Mouse (Mus musculus) limb, embryonic 14.5 days (tissue): ENCODE results near the gene Ulk4. TPM values are rescaled to one million over a fixed set of nuclear protein-coding genes. Genes with fewer than 3 reads are reported as not detected.
A peak's percentile ranks its signal among the peaks of the same experiment; 100 is the strongest.

Experiments
- ATAC-seq: fragments of 200-750 bp; cut with Nextera tagmentation; 2 replicates; pipeline ENCODE4 v1.8.0; 2017; ENCODE audit warnings: low read depth, moderate number of reproducible peaks, moderate TSS enrichment; ENCODE audit not compliant: low FRiP score
- DNase-seq: peaks from one replicate; pipeline ENCODE4 v3.0.0-alpha.2; 2015; ENCODE audit warnings: low spot score
- H3K27ac ChIP-seq: fragments of 300-500 bp; sonication (generic); replicated peaks from 2 replicates; pipeline ENCODE4 v1.5.1; 2014; ENCODE audit warnings: low read depth, mild to moderate bottlenecking, low read length, moderate library complexity, mixed read lengths
- H3K27me3 ChIP-seq: fragments of 300-500 bp; sonication (generic); 2 replicates; pipeline ENCODE4 v1.6.1; 2014; ENCODE audit warnings: low read length, mixed read lengths; ENCODE audit not compliant: control insufficient read depth, insufficient read depth
- H3K36me3 ChIP-seq: fragments of 300-500 bp; sonication (generic); 2 replicates; pipeline ENCODE4 v1.6.1; 2014; ENCODE audit warnings: mild to moderate bottlenecking, low read length, moderate library complexity, mixed read lengths; ENCODE audit not compliant: control insufficient read depth, insufficient read depth
- H3K4me1 ChIP-seq: fragments of 300-500 bp; sonication (generic); 2 replicates; pipeline ENCODE4 v1.6.1; 2014; ENCODE audit warnings: antibody characterized with exemption, low read length, mixed read lengths; ENCODE audit not compliant: control insufficient read depth, insufficient read depth
- H3K4me2 ChIP-seq: fragments of 300-500 bp; sonication (generic); replicated peaks from 2 replicates; pipeline ENCODE4 v1.6.1; 2014; ENCODE audit warnings: low read depth, mild to moderate bottlenecking, low read length, moderate library complexity; ENCODE audit not compliant: severe bottlenecking
- H3K4me3 ChIP-seq: fragments of 300-500 bp; sonication (generic); replicated peaks from 2 replicates; pipeline ENCODE4 v1.5.1; 2014; ENCODE audit warnings: low read length
- H3K9ac ChIP-seq: fragments of 300-500 bp; sonication (generic); 2 replicates; pipeline ENCODE4 v1.6.1; 2014; ENCODE audit warnings: mild to moderate bottlenecking, low read depth, low read length, moderate library complexity; ENCODE audit not compliant: severe bottlenecking
- H3K9me3 ChIP-seq: fragments of 300-500 bp; sonication (generic); 2 replicates; pipeline ENCODE4 v1.6.1; 2016; ENCODE audit warnings: low read length; ENCODE audit not compliant: control insufficient read depth
- POLR2A ChIP-seq: fragments of 200-500 bp; IDR thresholded peaks from 2 replicates; pipeline ENCODE4 v1.8.0; 2012; ENCODE audit warnings: inconsistent platforms, mild to moderate bottlenecking, moderate library complexity, borderline replicate concordance; ENCODE audit not compliant: insufficient read depth, insufficient read length; ENCODE audit errors: extremely low read depth
- WGBS: fragments of 180-500 bp; shearing (Covaris S2); extraction: QIAGEN DNeasy Blood & Tissue Kit; methylation state at CpG from one replicate; pipeline ENCODE4 v1.1.7; 2014; 5-methylcytosine and 5-hydroxymethylcytosine counted together
- polyA plus RNA-seq, 2 experiments: library from polyadenylated mRNA; depleted of rRNA in 1 of 2; stranded (reverse) in 1 of 2; unstranded in 1 of 2; fragments of >200 nt; fragmentation: Nextera tagmentation in 1 of 2; extraction: Ambion mirVana in 1 of 2; gene quantifications; 2 replicates each; pipeline versions ENCODE4 v1.2.1 to v1.2.3; 2012 to 2014

The Ulk4 gene
- polyA plus RNA-seq, 2 experiments: 6.4 to 123 TPM

DNA sequence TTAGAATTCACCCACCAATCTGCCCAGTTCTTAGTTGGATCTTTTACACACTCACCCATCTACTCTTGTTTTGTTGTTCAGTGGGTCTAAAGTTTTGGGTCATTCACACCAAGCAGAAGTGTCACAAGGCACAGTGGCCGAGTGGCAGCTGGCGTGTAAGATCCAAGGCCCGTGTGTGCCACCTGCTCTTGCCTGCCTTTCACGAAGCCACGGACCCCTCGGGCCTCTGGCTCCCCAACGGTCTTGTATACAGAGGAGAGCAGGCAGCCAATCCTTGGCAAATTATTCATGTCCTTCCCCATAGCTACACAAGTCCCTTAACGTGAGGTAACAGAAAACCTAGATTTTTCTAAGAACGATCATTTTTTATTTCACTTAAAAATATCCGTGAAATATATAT lies 27.5 kb upstream of the Ulk4 start:
- ATAC-seq: no peak
- DNase-seq: no peak
- no peak overlapping the region for H3K4me2 ChIP-seq
- no peak overlapping the region for H3K27ac ChIP-seq
- WGBS: 86% methylated on average over 10 of the region's 10 CpGs
- H3K9ac ChIP-seq: no peak overlapping the region
- no peak overlapping the region for H3K4me3 ChIP-seq
- H3K36me3 ChIP-seq: 0 out of 2 replicates have a peak, but pooled peaks cover 2% of the 10 kb centered on the region
- peaks cover 9% of the 10 kb centered on the region for H3K4me1 ChIP-seq
- no peaks in the 10 kb centered on the region for H3K27me3 ChIP-seq
- TF ChIP-seq POLR2A: no peak
- no peaks in the 10 kb centered on the region for H3K9me3 ChIP-seq

GRCm38 (mm10) chr9:121303748-121304147 lies 26.8 kb upstream of the Ulk4 start:
- WGBS: 57% methylated on average over 9 of the region's 9 CpGs
- ATAC-seq (no peak), DNase-seq (no peak)
- Histone ChIP-seq H3K4me2 (no peak overlapping the region), H3K4me3 (no peak overlapping the region), H3K27me3 (no peaks in the 10 kb centered on the region), H3K4me1 (peaks cover 16% of the 10 kb centered on the region), H3K9me3 (no peaks in the 10 kb centered on the region), H3K9ac (no peak overlapping the region), H3K27ac (no peak overlapping the region), H3K36me3 (0 out of 2 replicates have a peak, but pooled peaks cover 4% of the 10 kb centered on the region)
- no peak for TF ChIP-seq POLR2A

DNA sequence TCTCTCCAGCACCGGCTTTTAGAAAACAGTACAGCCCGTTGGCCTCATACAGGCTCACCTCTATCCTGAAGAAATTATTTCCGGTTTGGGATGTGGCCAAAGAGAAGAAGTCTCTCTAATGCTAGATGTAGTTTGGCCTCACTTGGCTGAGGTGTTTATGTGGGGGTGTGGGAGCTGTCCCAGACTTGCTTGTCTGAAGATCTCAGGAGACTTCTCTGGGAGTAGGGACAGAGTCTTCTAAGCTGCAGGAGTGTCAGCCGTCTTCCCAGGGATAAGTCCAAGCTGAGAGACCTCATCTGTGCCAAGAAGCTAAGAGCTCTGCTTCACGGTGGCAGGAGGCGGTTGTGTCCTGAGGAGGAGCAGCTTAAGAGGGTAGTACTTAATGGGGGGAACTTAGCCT lies 26.1 kb upstream of the Ulk4 start:
- Histone ChIP-seq H3K36me3 (0 out of 2 replicates have a peak, but pooled peaks cover 4% of the 10 kb centered on the region), H3K4me2 (no peak overlapping the region), H3K9ac (no peak overlapping the region), H3K4me1 (peaks cover 21% of the 10 kb centered on the region), H3K27me3 (no peaks in the 10 kb centered on the region), H3K9me3 (no peaks in the 10 kb centered on the region), H3K27ac (no peak overlapping the region), H3K4me3 (no peak overlapping the region)
- DNase-seq (peak; percentile 21), ATAC-seq (no peak)
- TF ChIP-seq POLR2A: no peak
- 68% methylated on average over 6 of the region's 6 CpGs for WGBS

GRCm38 (mm10) chr9:121302543-121302942 lies 25.5 kb upstream of the Ulk4 start:
- Histone ChIP-seq H3K4me2 (no peak overlapping the region), H3K27ac (no peak overlapping the region), H3K27me3 (no peaks in the 10 kb centered on the region), H3K4me1 (peaks cover 21% of the 10 kb centered on the region), H3K36me3 (0 out of 2 replicates have a peak, but pooled peaks cover 4% of the 10 kb centered on the region), H3K9me3 (no peaks in the 10 kb centered on the region), H3K9ac (no peak overlapping the region), H3K4me3 (no peak overlapping the region)
- TF ChIP-seq POLR2A: no peak
- no peak for DNase-seq
- no peak for ATAC-seq
- WGBS: 86% methylated on average over 7 of the region's 8 CpGs

GRCm38 (mm10) chr9:121301041-121301920 lies 24.3 kb upstream of the Ulk4 start:
- WGBS: 80% methylated on average over 22 of the region's 22 CpGs
- DNase-seq (no peak), ATAC-seq (no peak)
- H3K4me2 ChIP-seq: no peak overlapping the region
- TF ChIP-seq POLR2A: no peak
- H3K9me3 ChIP-seq: no peaks in the 10 kb centered on the region
- H3K9ac ChIP-seq: no peak overlapping the region
- no peaks in the 10 kb centered on the region for H3K27me3 ChIP-seq
- H3K4me1 ChIP-seq: peaks cover 21% of the 10 kb centered on the region
- H3K4me3 ChIP-seq: no peak overlapping the region
- H3K27ac ChIP-seq: no peak overlapping the region
- 0 out of 2 replicates have a peak, but pooled peaks cover 4% of the 10 kb centered on the region for H3K36me3 ChIP-seq
